Mouse (Mus musculus) cerebellum, adult 11 months (tissue): ENCODE measurements around the gene Gm20458.

Experiments
- DNase-seq: peaks from one replicate; pipeline ENCODE4 v3.0.0; 2022

Gene Gm20458

GRCm38 (mm10) chr2:164435216-164436090 lies 25.3 kb upstream of the Gm20458 start:
- DNase-seq, result no peak

- no peak for DNase-seq
Observed at GRCm38 (mm10) chr2:164436215-164436913, 24.4 kb upstream of the Gm20458 start.

DNA sequence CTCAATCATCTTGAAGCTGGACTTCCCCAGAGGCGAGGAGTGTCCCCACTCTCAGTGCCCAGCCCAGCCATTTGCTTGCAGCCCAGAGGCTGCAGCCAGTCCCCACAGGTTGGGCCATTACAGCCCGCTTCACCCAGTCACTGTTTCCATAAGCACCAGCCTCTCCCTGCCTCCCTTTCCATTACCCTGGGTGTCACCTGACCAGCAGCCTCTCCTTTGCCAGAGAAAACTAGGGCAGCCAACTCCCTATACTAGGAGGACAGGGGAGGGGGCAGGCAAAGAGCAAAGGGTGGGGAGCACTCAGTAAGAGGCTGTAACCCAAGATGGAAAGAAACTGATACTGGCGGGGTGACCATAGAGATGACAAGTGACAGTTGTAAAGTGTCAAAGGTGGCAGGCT lies 23.8 kb upstream of the Gm20458 start:
- no peak for DNase-seq

DNA sequence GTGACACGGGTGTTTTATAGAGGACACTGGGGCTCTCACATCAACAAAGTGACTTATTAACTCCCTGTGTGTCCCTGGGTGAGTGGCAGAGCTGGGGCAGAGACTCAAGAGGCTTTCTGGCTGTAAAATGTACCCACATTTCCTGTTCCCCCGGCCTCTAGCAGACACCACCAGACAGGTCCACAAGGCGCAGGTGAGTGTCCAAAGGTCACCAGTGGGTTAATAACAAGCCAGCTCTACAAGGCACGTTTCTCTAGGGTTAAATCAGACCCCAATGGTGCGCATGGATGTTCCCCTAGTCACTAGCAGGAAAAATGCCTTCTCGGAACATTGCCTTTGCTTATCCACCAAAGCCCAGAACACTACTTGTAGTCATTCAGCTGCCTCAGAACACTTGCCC lies 23.1 kb upstream of the Gm20458 start:
- no peak for DNase-seq

GRCm38 (mm10) chr2:164438257-164438656 lies 22.5 kb upstream of the Gm20458 start:
- no peak for DNase-seq

DNA sequence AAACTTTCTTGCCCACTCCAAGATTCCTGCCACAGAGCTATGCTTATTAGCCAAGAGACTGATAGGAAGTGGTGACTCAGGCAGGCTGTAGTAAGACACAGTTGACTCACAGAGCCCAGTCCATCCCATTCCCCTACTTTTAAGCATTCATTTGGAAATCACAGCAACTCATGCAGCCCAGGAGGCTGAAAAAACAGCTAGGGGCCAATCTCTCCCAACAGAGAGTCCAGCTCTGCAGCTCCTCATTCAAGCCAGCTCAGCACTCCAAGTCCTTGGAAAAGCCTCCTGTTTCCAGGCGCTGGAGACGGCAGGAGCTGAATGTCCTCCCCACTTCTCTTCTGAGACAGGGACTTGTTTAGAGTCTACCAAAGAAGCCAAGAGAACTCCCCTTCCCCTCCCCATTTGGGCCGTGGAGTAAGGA lies 21.8 kb upstream of the Gm20458 start:
- no peak for DNase-seq

DNA sequence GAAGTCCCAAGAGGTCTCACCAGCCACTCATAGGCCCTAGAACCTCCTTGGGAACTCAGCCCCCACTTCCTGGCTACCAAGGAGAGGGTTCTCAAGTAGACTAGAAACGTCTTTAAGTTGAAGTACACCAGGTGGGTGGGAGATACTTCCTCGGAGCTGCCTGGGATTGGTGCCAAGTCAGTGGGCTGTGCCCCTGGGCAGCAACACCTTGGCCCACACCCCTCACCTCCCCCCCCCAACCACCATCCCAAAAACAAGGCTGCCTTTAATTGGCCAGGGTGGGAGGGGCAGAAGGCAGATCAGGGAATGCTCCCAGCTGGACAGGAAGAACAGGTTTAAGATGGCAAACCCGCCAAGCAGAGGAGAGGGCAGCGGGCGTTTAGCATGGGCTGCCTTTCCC lies 20.5 kb upstream of the Gm20458 start:
- DNase-seq, result no peak

DNA sequence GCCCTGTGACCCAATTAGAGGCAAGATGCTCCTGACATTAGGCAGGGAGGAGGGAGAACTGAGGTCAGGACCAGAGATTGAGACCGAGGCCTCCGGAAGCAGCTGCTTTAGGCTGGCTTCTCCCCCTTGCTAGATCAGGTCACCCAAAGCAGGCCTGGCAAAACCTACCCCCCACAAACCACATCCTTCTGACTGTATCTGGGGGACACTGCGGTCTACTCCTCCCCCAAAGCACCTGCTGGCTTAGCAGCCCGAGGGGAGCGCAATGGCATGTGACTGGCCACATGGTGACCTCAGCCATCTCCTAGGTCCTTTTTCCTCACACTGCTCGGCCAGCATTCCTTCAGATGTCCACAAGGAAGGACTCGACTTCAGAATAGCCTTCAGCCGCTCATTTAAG lies 19.6 kb upstream of the Gm20458 start:
- DNase-seq, result no peak

GRCm38 (mm10) chr2:164441731-164442130 lies 19.0 kb upstream of the Gm20458 start:
- no peak for DNase-seq

DNA sequence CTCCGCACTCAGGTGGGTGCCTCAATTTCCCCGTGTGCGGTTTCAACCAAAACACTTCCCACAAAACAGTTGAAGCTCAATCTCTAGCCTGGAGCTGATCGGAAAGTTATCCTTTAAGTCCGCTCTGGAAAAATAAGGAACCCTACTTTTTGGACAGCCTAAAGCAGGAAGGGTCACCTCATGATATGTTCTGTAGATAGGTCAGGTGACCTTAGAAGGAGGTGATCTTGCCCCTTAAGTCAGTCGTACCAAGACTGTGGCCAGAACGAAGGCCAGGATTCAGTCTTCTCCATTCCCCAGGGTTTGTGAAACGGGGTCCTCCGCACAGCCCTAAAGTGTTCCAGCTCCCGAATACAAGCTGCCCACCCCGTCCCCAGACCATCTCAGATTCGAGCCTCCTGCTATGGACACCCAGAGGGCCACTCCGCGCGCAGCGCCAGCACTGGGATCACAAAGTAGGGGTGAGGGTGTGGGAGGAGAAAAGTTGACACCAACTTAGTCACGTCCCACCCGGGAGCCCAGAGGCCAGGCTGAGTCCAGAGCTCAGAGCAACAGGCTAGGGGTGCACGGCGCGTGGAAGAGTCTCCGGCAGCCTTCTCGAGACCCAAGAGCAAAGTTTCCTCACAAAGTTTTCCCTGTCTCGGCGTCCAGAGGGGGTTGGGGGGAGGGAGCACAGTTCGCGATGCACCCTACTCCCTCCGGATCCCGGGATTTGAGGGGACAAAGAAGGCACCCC lies 18.3 kb upstream of the Gm20458 start:
- no peak for DNase-seq

DNA sequence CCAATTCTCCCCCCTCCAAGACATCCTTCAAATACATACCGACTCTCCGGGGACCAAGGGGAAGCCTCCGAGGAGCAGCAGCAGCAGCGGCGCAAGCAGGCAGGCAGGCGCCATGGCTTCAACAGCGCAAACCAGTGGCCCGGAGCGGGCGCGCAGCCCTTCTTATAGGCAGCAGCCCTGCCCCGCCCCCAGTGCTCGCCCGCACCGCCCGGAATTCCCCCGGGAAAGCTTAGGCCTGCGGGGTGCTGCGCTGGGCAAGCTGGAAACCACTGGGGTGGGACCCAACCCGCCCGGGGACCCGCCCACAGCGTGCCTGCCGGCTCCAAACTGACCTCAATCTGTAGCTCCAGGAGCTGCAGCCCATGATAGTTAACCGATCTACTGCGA lies 17.7 kb upstream of the Gm20458 start:
- no peak for DNase-seq

DNA sequence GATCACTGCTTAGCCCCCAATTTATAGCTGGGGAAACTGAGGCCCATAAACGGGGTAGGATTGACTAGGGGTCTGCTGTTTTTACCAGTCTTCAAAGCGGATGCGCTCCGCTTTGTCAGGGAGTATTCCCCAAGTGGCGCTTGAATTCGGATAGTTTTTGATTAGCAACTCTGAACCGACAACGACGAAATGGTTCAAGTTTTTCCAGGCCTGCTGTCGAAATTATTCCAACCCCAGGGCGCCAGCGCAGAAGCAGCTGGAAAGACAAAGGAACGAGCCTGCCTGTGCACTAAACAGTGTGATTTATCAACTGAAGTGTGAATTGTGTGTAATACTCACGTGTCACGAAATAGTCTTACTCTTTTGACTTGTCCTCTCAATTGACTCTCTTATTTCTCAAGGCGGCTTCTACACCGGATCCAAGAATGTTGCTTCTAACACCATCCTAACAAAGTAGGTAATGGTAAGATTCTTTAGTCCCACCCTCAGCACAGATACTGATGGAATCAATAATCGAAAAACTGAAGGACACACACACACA lies 17.2 kb upstream of the Gm20458 start, which contains the start of gene Sdc4:
Gene Sdc4 (minus strand): TSS at position 428 of the 541 bp plus-strand sequence.
- DNase-seq, result no peak

DNA sequence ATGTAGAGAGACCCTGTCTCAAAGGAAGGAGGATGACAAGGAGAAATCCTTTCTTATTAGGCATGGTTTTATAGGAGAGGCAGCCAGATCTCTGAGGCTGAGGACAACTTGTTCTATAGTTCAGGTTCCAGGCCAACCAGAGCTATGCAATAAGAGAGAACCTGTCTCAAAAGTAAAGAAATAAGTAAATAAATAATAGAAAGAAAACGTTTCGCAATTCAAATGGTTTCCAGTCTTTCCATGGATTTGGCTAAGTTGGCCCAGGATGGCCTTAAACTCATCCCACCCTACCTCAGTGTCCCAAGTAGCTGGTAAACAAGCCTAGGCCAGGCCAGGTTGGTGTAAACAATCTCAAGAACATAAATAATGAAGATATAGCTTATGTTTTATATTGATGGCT lies 16.1 kb upstream of the Gm20458 start:
- DNase-seq, result no peak

GRCm38 (mm10) chr2:164445399-164446085 lies 15.2 kb upstream of the Gm20458 start:
- DNase-seq, result no peak

GRCm38 (mm10) chr2:164446086-164446469 lies 14.7 kb upstream of the Gm20458 start:
- DNase-seq, result no peak

DNA sequence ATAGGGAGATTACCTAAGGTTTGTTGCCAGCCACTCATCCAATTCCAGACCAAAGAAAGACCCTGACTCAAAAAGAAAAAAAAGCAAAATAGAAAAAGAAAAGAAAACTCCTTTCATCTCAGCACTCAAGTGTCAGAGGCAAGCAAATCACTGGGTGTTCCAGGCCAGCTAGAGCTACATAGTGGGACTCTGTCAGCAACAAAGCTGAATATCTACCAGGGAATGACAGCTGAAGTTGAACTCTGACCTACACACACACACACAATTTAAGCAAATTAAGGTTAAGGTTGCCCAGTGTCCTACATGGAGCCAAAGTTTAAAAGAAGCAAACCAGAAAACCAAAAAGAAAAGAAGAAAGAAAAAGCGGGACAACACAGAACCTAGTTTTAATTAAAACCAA lies 12.6 kb upstream of the Gm20458 start:
- DNase-seq, result no peak

DNA sequence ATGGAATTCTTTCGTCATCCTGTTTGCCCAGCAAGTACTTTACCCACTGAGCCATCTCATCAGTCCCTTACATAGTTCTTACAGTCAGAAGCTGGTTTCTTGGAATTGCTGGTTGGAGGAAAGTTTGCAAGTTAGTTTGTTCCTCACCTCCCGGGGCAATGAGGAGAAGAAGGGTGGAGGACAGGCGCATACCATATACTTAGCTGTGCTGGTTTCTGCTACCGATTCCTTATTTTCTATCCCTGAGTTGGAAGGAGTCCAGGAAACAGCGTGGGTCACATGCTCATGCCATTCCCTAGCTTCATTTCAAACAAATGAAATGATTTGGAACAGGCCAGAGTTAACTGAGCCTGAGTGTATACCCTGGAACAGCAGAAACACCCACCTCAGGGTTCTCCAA lies 11.8 kb upstream of the Gm20458 start:
- no peak for DNase-seq

DNA sequence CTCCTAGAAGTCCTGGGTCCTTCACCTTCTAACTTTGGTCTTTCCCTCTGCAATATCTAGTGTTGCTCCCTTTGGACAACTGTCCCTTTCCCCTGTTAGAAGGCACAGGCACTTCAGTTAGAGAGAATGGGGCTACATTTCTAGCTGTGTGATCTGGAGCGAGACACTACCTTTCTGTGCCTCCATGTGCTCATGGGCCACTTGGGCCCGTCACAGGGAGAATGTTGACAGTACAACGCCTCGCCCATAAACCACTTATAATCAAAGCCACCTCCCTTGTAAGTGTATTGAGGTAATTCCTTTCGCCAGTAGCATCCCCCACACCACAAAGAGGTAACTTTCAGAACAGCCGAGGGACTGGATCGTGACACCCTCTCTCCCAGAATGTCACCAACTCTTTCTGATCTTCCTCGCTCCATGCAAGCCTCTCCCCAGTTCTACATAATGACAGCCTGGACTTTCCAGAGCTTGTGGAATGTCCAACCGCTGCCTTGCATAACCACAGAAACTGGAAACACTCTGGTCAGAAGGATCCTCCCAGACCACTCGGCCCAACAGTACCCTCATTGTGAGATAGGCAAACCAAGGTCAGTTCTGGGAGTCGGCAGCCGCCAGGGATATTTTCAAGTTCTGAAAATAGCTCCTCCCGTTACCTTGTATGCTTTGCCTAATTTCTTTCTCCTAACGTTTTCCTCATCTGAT lies 11.3 kb upstream of the Gm20458 start:
- no peak for DNase-seq

DNA sequence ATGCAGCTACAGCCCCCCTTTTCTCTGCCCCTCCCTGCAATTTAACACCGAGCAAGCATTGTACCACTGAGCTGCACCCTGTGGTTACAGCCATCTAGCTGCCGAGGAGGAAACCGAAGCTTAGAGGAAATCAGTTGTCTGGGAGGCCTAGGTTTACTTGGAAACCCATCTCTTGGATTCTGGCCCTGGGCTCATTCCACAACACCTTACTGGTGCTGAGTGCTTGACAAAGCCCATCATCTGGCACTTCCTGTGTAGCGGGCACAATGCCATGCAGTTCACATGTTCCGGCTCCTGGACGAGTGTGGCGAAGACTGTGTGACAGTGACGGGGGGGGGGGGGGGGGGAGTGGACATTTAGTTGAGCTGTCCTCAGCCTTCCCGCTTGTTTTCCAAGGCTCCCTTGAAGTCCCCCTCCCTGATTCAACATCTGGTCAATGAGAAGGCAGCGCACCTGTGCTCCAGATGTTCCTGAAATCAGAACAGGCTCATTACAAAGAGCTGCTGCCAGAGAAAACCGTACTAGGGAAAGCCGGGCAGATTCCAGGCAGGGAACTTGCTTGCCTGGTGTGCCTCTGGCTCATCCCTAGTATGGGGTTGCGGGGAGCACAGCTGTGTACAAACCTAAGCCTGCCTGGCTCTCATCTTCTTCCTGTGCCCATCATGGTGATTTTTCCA lies 8.6 kb upstream of the Gm20458 start:
- no peak for DNase-seq

DNA sequence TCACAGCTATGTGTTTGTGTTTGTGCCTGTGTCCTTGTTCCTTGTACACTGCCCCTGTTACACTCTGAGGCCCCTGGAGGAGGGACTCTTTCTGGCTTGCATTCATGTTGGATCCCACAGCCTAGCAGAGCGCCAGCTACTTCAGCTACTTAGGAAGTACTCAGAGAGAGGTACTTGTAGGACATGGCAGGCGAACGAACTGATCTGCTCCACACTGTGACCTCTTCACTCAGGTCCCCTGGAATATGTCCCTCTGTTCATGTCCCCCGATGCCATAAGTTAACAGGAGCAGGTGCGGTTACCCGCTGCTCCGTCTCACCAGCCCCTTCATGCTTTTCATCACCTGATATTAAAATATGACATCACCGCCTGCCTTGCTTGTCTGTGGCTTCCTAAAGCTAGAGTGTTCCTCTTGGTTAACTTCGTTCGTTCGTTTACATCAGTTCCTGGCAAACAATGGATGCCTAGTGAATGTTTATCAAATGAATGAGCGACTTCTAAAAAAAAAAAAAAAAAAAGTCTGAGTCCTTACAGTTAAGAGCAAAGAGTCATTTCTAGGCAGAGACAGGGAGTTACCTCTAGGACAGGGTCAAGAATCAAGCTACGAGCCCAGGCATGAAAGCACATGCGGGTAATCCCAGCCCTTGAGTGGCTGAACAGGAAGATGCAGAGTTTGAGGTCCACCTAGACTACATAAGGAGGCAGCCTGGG lies 7.6 kb upstream of the Gm20458 start:
- no peak for DNase-seq
